Mouse (Mus musculus): Measurements from ENCODE around the gene Cfap221. TPM values are rescaled to one million over a fixed set of nuclear protein-coding genes. Genes with fewer than 3 reads are reported as not detected.
A peak's percentile ranks its signal among the peaks of the same experiment; 100 is the strongest.

The Cfap221 gene
- polyA plus RNA-seq (2011; ENCODE audit: insufficient read depth, insufficient read length, low read depth, missing spikeins): not detected in 2 replicates

GRCm38 (mm10) chr1:119996798-119997581, at the start of gene Cfap221:
TSS of gene Cfap221 (minus strand) at chr1:119997234.
- Histone ChIP-seq H3K4me3 (ENCODE audit: low read depth, low read length) (peak within 1 kb of the TSS; percentile 73), H3K27me3 (ENCODE audit: control insufficient read depth, insufficient read depth, low read length, poor library complexity, severe bottlenecking) (no peaks in the 10 kb centered on the region), H3K9ac (ENCODE audit: low read depth, poor library complexity, severe bottlenecking) (peak within 1 kb of the TSS; percentile 29; the same call in 1 of the 2 replicates), H3K36me3 (ENCODE audit: control insufficient read depth, insufficient read depth, low read length, poor library complexity, severe bottlenecking) (no peaks in the 10 kb centered on the region), H3K27ac (ENCODE audit: insufficient read depth, low read length) (no peak within 1 kb of the TSS), H3K9me3 (replicated peaks; ENCODE audit: control insufficient read depth, insufficient read depth, low read length, poor library complexity, severe bottlenecking) (no peaks in the 10 kb centered on the region), H3K4me1 (ENCODE audit: control insufficient read depth, insufficient read depth, low read length) (no peaks in the 10 kb centered on the region)
- no peak for TF ChIP-seq POLR2A (IDR thresholded peaks at IDR 0.05; ENCODE audit: insufficient read depth, low read length)
- TF ChIP-seq CTCF (IDR thresholded peaks at IDR 0.05; ENCODE audit: low read depth, low read length): no peak
- TF ChIP-seq EP300 (IDR thresholded peaks at IDR 0.05; ENCODE audit: insufficient read depth, low read depth, low read length): no peak

GRCm38 (mm10) chr1:120044584-120044983, 47.5 kb upstream of the Cfap221 start:
- TF ChIP-seq EP300 (IDR thresholded peaks at IDR 0.05; ENCODE audit: insufficient read depth, low read depth, low read length) (no peak), CTCF (IDR thresholded peaks at IDR 0.05; ENCODE audit: low read depth, low read length) (no peak), POLR2A (IDR thresholded peaks at IDR 0.05; ENCODE audit: insufficient read depth, low read length) (no peak)
- H3K4me1 ChIP-seq (ENCODE audit: control insufficient read depth, insufficient read depth, low read length): peaks cover 3% of the 10 kb centered on the region
- no peak overlapping the region for H3K4me3 ChIP-seq (ENCODE audit: low read depth, low read length)
- no peaks in the 10 kb centered on the region for H3K9me3 ChIP-seq (replicated peaks; ENCODE audit: control insufficient read depth, insufficient read depth, low read length, poor library complexity, severe bottlenecking)
- H3K27me3 ChIP-seq (ENCODE audit: control insufficient read depth, insufficient read depth, low read length, poor library complexity, severe bottlenecking): no peaks in the 10 kb centered on the region
- no peak overlapping the region for H3K9ac ChIP-seq (ENCODE audit: low read depth, poor library complexity, severe bottlenecking)
- no peaks in the 10 kb centered on the region for H3K36me3 ChIP-seq (ENCODE audit: control insufficient read depth, insufficient read depth, low read length, poor library complexity, severe bottlenecking)
- H3K27ac ChIP-seq (ENCODE audit: insufficient read depth, low read length): no peak overlapping the region

- H3K9ac ChIP-seq (ENCODE audit: low read depth, poor library complexity, severe bottlenecking): no peak overlapping the region
- peaks cover 3% of the 10 kb centered on the region for H3K4me1 ChIP-seq (ENCODE audit: control insufficient read depth, insufficient read depth, low read length)
- TF ChIP-seq EP300 (IDR thresholded peaks at IDR 0.05; ENCODE audit: insufficient read depth, low read depth, low read length) (no peak), POLR2A (IDR thresholded peaks at IDR 0.05; ENCODE audit: insufficient read depth, low read length) (no peak), CTCF (IDR thresholded peaks at IDR 0.05; ENCODE audit: low read depth, low read length) (no peak)
- no peak overlapping the region for H3K27ac ChIP-seq (ENCODE audit: insufficient read depth, low read length)
- no peaks in the 10 kb centered on the region for H3K36me3 ChIP-seq (ENCODE audit: control insufficient read depth, insufficient read depth, low read length, poor library complexity, severe bottlenecking)
- no peaks in the 10 kb centered on the region for H3K27me3 ChIP-seq (ENCODE audit: control insufficient read depth, insufficient read depth, low read length, poor library complexity, severe bottlenecking)
- no peak overlapping the region for H3K4me3 ChIP-seq (ENCODE audit: low read depth, low read length)
- no peaks in the 10 kb centered on the region for H3K9me3 ChIP-seq (replicated peaks; ENCODE audit: control insufficient read depth, insufficient read depth, low read length, poor library complexity, severe bottlenecking)
These were observed 45.4 kb upstream of the Cfap221 start for GRCm38 (mm10) chr1:120042421-120042820.

- H3K27me3 ChIP-seq (ENCODE audit: control insufficient read depth, insufficient read depth, low read length, poor library complexity, severe bottlenecking): no peaks in the 10 kb centered on the region
- no peak overlapping the region for H3K27ac ChIP-seq (ENCODE audit: insufficient read depth, low read length)
- TF ChIP-seq CTCF (IDR thresholded peaks at IDR 0.05; ENCODE audit: low read depth, low read length) (no peak), POLR2A (IDR thresholded peaks at IDR 0.05; ENCODE audit: insufficient read depth, low read length) (no peak), EP300 (IDR thresholded peaks at IDR 0.05; ENCODE audit: insufficient read depth, low read depth, low read length) (no peak)
- H3K9ac ChIP-seq (ENCODE audit: low read depth, poor library complexity, severe bottlenecking): no peak overlapping the region
- no peaks in the 10 kb centered on the region for H3K9me3 ChIP-seq (replicated peaks; ENCODE audit: control insufficient read depth, insufficient read depth, low read length, poor library complexity, severe bottlenecking)
- no peaks in the 10 kb centered on the region for H3K36me3 ChIP-seq (ENCODE audit: control insufficient read depth, insufficient read depth, low read length, poor library complexity, severe bottlenecking)
- H3K4me3 ChIP-seq (ENCODE audit: low read depth, low read length): no peak overlapping the region
- H3K4me1 ChIP-seq (ENCODE audit: control insufficient read depth, insufficient read depth, low read length): peaks cover 3% of the 10 kb centered on the region
These were observed 41.6 kb upstream of the Cfap221 start for GRCm38 (mm10) chr1:120038594-120038993.

GRCm38 (mm10) chr1:120037021-120037683, 40.1 kb upstream of the Cfap221 start:
- H3K9me3 ChIP-seq (replicated peaks; ENCODE audit: control insufficient read depth, insufficient read depth, low read length, poor library complexity, severe bottlenecking): no peaks in the 10 kb centered on the region
- no peaks in the 10 kb centered on the region for H3K36me3 ChIP-seq (ENCODE audit: control insufficient read depth, insufficient read depth, low read length, poor library complexity, severe bottlenecking)
- H3K27me3 ChIP-seq (ENCODE audit: control insufficient read depth, insufficient read depth, low read length, poor library complexity, severe bottlenecking): no peaks in the 10 kb centered on the region
- H3K4me3 ChIP-seq (ENCODE audit: low read depth, low read length): no peak overlapping the region
- TF ChIP-seq CTCF (IDR thresholded peaks at IDR 0.05; ENCODE audit: low read depth, low read length) (no peak), POLR2A (IDR thresholded peaks at IDR 0.05; ENCODE audit: insufficient read depth, low read length) (no peak), EP300 (IDR thresholded peaks at IDR 0.05; ENCODE audit: insufficient read depth, low read depth, low read length) (no peak)
- H3K4me1 ChIP-seq (ENCODE audit: control insufficient read depth, insufficient read depth, low read length): no peaks in the 10 kb centered on the region
- no peak overlapping the region for H3K27ac ChIP-seq (ENCODE audit: insufficient read depth, low read length)
- no peak overlapping the region for H3K9ac ChIP-seq (ENCODE audit: low read depth, poor library complexity, severe bottlenecking)
